Mouse (Mus musculus): ENCODE data around the gene Cx3cr1. TPM values are rescaled to one million over a fixed set of nuclear protein-coding genes. Genes with fewer than 3 reads are reported as not detected.
A peak's percentile ranks its signal among the peaks of the same experiment; 100 is the strongest.

Cx3cr1 gene
- polyA plus RNA-seq, 1 experiment from 2014 or later, result 4.5 TPM

DNA sequence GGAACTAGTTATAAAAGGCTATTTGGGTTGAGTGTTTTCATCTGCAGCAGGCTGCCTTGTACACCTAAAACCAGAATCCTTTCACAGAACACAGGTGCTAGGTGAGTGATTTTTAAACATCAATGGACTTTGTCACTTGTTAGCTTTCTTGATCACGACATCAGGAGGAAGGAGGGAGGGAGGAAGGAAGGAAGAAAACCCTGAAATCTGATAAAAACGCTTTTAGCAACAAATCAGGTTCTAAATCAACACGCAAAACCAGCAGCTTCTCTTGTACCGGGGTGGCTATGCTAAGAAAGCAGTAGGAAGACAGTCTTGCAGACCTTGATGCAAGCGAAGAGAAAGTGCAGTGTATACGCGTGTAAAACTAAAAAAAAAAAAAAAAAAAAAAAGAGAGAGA lies 10.2 kb upstream of the Cx3cr1 start:
- 66% methylated on average over 7 of the region's 7 CpGs for WGBS
- Histone ChIP-seq H3K4me2 (ENCODE audit: low read length) (no peak overlapping the region), H3K36me3 (ENCODE audit: insufficient read depth, low read length) (no peaks in the 10 kb centered on the region), H3K4me3 (replicated peaks; ENCODE audit: low read depth, low read length) (no peak overlapping the region), H3K27ac (no peak overlapping the region), H3K4me1 (replicated peaks; ENCODE audit: insufficient read depth, low read length) (no peaks in the 10 kb centered on the region), H3K9ac (ENCODE audit: low read depth, low read length) (no peak overlapping the region), H3K27me3 (ENCODE audit: insufficient read depth, low read length) (no peaks in the 10 kb centered on the region), H3K9me3 (replicated peaks; ENCODE audit: low read length) (no peaks in the 10 kb centered on the region)
- no peak for ATAC-seq (replicated peaks; ENCODE audit: low FRiP score, low read depth)
- no peak for TF ChIP-seq CTCF (IDR thresholded peaks at IDR 0.05; ENCODE audit: low read depth)
- DNase-seq (ENCODE audit: low spot score), result no peak

DNA sequence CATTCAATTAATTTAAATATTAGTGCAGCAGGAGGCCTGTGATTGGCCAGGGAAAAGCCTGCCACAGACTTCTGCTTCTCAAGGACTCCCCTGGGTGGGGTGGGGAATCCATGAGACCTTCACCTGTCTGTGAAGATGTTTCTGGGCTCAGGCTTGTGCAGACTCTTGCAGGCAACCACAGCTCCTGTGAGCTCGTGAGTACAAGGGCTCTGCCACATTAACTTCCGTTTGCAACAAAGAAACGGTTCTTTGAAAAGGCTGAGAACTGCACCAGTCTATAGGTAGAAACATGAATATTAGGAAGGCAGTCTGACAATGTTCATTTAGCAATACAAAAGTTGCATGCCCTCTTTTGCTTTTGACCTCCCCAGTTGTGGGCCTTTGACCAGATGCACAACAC lies 8.6 kb upstream of the Cx3cr1 start:
- H3K4me3 ChIP-seq (replicated peaks; ENCODE audit: low read depth, low read length), result no peak overlapping the region
- no peaks in the 10 kb centered on the region for H3K4me1 ChIP-seq (replicated peaks; ENCODE audit: insufficient read depth, low read length)
- no peak overlapping the region for H3K9ac ChIP-seq (ENCODE audit: low read depth, low read length)
- H3K36me3 ChIP-seq (ENCODE audit: insufficient read depth, low read length), result no peaks in the 10 kb centered on the region
- ATAC-seq (replicated peaks; ENCODE audit: low FRiP score, low read depth) (no peak), DNase-seq (ENCODE audit: low spot score) (no peak)
- WGBS, result 84% methylated on average over 3 of the region's 3 CpGs
- no peaks in the 10 kb centered on the region for H3K27me3 ChIP-seq (ENCODE audit: insufficient read depth, low read length)
- no peaks in the 10 kb centered on the region for H3K9me3 ChIP-seq (replicated peaks; ENCODE audit: low read length)
- no peak for TF ChIP-seq CTCF (IDR thresholded peaks at IDR 0.05; ENCODE audit: low read depth)
- no peak overlapping the region for H3K4me2 ChIP-seq (ENCODE audit: low read length)
- H3K27ac ChIP-seq, result no peak overlapping the region

DNA sequence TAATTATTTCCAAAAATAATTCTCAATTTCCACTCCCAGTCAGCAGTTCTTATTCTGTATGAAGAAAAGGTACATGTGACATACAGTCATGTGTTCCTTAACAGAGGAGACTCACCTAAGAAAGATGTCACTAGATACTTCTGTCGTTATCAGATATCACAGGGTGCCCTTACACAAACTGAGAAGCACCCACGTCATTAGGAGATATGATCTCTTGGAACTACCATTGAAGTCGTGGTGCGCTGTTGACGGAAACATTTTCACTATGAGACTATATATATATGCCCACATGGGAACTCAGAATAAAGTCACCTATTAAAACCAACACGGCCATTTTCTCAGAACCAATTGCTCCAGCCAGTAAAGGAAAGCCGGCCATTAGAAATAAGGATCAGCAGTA lies 4.8 kb upstream of the Cx3cr1 start:
- Histone ChIP-seq H3K4me2 (ENCODE audit: low read length) (no peak overlapping the region), H3K4me3 (replicated peaks; ENCODE audit: low read depth, low read length) (no peak overlapping the region), H3K9ac (ENCODE audit: low read depth, low read length) (no peak overlapping the region), H3K9me3 (replicated peaks; ENCODE audit: low read length) (no peaks in the 10 kb centered on the region), H3K36me3 (ENCODE audit: insufficient read depth, low read length) (no peaks in the 10 kb centered on the region), H3K27me3 (ENCODE audit: insufficient read depth, low read length) (no peaks in the 10 kb centered on the region), H3K4me1 (replicated peaks; ENCODE audit: insufficient read depth, low read length) (no peaks in the 10 kb centered on the region), H3K27ac (no peak overlapping the region)
- 75% methylated on average over 7 of the region's 7 CpGs for WGBS
- no peak for TF ChIP-seq CTCF (IDR thresholded peaks at IDR 0.05; ENCODE audit: low read depth)
- ATAC-seq (replicated peaks; ENCODE audit: low FRiP score, low read depth) (no peak), DNase-seq (ENCODE audit: low spot score) (no peak)

DNA sequence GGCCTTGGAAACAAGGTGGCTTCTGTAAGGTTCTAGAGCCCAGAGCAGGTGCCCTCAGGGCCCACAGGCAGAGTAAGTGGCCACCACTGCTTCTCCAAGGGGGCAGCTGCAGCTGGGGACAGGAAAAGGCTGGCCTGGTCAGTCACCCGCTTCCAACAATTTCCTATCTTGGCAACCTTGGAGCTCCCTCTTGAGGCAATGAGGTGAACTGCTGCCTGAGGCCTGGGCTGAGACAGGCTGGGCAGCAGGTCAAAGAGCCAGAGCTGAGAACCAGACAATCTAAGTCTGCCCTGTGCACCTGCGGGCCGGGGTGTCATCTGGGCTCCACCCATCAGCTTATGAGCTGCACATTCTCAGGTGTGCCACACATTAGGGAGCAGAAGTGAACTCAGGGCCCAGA lies 3.5 kb upstream of the Cx3cr1 start:
- peak; percentile 66; the same call in 1 of the 2 replicates for ATAC-seq (replicated peaks; ENCODE audit: low FRiP score, low read depth)
- H3K4me1 ChIP-seq (replicated peaks; ENCODE audit: insufficient read depth, low read length), result no peaks in the 10 kb centered on the region
- no peaks in the 10 kb centered on the region for H3K9me3 ChIP-seq (replicated peaks; ENCODE audit: low read length)
- no peak overlapping the region for H3K4me2 ChIP-seq (ENCODE audit: low read length)
- no peak overlapping the region for H3K4me3 ChIP-seq (replicated peaks; ENCODE audit: low read depth, low read length)
- TF ChIP-seq CTCF (IDR thresholded peaks at IDR 0.05; ENCODE audit: low read depth), result peak; percentile 93
- DNase-seq (ENCODE audit: low spot score), result peak; percentile 87
- H3K36me3 ChIP-seq (ENCODE audit: insufficient read depth, low read length), result no peaks in the 10 kb centered on the region
- H3K9ac ChIP-seq (ENCODE audit: low read depth, low read length), result no peak overlapping the region
- H3K27ac ChIP-seq, result no peak overlapping the region
- 13% methylated on average over 3 of the region's 3 CpGs for WGBS
- H3K27me3 ChIP-seq (ENCODE audit: insufficient read depth, low read length), result no peaks in the 10 kb centered on the region

DNA sequence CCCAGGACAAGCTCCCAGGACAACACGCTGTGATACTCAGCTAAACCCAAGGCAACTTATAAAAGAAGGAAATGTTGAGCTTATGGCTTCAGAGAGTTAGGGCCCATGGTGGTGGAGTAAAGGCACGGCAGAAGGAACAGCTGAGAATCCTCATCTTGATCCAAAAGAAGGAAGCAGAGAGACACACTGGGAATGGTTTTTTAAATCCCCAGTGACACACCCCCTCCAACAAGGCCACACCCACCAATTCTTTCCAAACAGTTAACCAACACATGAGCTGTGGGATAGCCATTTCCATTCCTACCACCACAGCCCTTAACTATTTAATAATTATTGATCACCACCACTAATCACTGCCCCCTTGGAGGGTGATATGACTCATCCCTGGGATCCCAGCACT lies 1.6 kb upstream of the Cx3cr1 start:
- DNase-seq (ENCODE audit: low spot score) (peak; percentile 52), ATAC-seq (replicated peaks; ENCODE audit: low FRiP score, low read depth) (no peak)
- Histone ChIP-seq H3K4me1 (replicated peaks; ENCODE audit: insufficient read depth, low read length) (no peaks in the 10 kb centered on the region), H3K9me3 (replicated peaks; ENCODE audit: low read length) (no peaks in the 10 kb centered on the region), H3K4me3 (replicated peaks; ENCODE audit: low read depth, low read length) (no peak overlapping the region), H3K9ac (ENCODE audit: low read depth, low read length) (no peak overlapping the region), H3K4me2 (ENCODE audit: low read length) (no peak overlapping the region), H3K27me3 (ENCODE audit: insufficient read depth, low read length) (no peaks in the 10 kb centered on the region), H3K27ac (no peak overlapping the region), H3K36me3 (ENCODE audit: insufficient read depth, low read length) (no peaks in the 10 kb centered on the region)
- TF ChIP-seq CTCF (IDR thresholded peaks at IDR 0.05; ENCODE audit: low read depth), result no peak
- WGBS, result 64% methylated on average over 2 of the region's 2 CpGs

DNA sequence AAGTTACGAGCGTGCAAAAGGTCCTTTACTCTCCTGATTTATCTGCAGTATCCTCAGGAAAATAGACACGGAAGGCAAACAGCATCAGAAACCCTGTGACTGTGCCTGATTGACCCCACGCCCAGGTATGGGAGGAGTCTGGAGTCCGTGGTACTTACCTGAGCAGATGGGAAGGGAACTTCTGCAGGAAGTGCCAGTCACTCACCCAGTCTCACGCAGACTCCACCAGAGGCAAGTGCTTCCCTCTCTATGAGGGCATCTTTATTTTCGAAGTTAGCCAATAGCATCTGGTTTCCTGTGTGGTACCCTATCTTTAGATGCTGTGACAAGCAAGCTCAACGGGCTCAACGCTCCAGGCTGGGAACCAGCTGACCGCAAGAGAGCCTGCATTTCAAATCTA lies 1.6 kb downstream of the Cx3cr1 start:
- H3K36me3 ChIP-seq (ENCODE audit: insufficient read depth, low read length), result no peaks in the 10 kb centered on the region
- no peak overlapping the region for H3K4me2 ChIP-seq (ENCODE audit: low read length)
- WGBS, result 57% methylated on average over 10 of the region's 10 CpGs
- no peak overlapping the region for H3K9ac ChIP-seq (ENCODE audit: low read depth, low read length)
- no peak overlapping the region for H3K27ac ChIP-seq
- DNase-seq (ENCODE audit: low spot score) (no peak), ATAC-seq (replicated peaks; ENCODE audit: low FRiP score, low read depth) (no peak)
- no peaks in the 10 kb centered on the region for H3K27me3 ChIP-seq (ENCODE audit: insufficient read depth, low read length)
- no peak for TF ChIP-seq CTCF (IDR thresholded peaks at IDR 0.05; ENCODE audit: low read depth)
- H3K4me1 ChIP-seq (replicated peaks; ENCODE audit: insufficient read depth, low read length), result no peaks in the 10 kb centered on the region
- H3K4me3 ChIP-seq (replicated peaks; ENCODE audit: low read depth, low read length), result no peak overlapping the region
- no peaks in the 10 kb centered on the region for H3K9me3 ChIP-seq (replicated peaks; ENCODE audit: low read length)

DNA sequence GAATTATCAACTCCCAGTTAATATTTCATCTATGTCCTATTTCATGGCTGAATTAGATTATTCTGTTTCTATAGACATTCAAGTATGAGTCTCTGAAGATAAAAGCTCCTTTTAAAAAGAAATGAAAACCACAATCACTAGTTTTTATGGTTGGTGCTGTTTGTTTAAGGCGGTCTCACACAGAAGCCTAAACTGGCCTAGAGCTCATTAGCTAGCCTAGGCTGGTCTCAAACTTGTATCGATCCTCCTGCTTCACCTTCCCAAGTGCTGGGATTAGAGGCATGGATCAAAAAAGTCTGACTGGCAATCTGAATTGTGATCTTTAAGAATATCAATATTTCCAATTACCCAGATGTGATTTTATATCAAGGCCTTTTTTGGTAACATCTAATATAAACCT lies 2.1 kb downstream of the Cx3cr1 start:
- no peak overlapping the region for H3K27ac ChIP-seq
- 72% methylated on average over 2 of the region's 2 CpGs for WGBS
- no peaks in the 10 kb centered on the region for H3K36me3 ChIP-seq (ENCODE audit: insufficient read depth, low read length)
- no peak overlapping the region for H3K9ac ChIP-seq (ENCODE audit: low read depth, low read length)
- no peaks in the 10 kb centered on the region for H3K27me3 ChIP-seq (ENCODE audit: insufficient read depth, low read length)
- no peak overlapping the region for H3K4me3 ChIP-seq (replicated peaks; ENCODE audit: low read depth, low read length)
- ATAC-seq (replicated peaks; ENCODE audit: low FRiP score, low read depth) (no peak), DNase-seq (ENCODE audit: low spot score) (no peak)
- H3K4me1 ChIP-seq (replicated peaks; ENCODE audit: insufficient read depth, low read length), result no peaks in the 10 kb centered on the region
- no peaks in the 10 kb centered on the region for H3K9me3 ChIP-seq (replicated peaks; ENCODE audit: low read length)
- TF ChIP-seq CTCF (IDR thresholded peaks at IDR 0.05; ENCODE audit: low read depth), result no peak
- no peak overlapping the region for H3K4me2 ChIP-seq (ENCODE audit: low read length)

Data from kidney, postnatal 0 days (tissue).